Mouse (Mus musculus) adrenal gland, adult (tissue): ENCODE measurements around the gene E2f6.

Source experiments
- DNase-seq, 2 experiments: peaks; one replicate each; pipeline ENCODE4 v3.0.0; 2022 to 2023; ENCODE audit warnings: low spot score in 1 of 2; ENCODE audit not compliant: inconsistent age in 2 of 2

The E2f6 gene

DNA sequence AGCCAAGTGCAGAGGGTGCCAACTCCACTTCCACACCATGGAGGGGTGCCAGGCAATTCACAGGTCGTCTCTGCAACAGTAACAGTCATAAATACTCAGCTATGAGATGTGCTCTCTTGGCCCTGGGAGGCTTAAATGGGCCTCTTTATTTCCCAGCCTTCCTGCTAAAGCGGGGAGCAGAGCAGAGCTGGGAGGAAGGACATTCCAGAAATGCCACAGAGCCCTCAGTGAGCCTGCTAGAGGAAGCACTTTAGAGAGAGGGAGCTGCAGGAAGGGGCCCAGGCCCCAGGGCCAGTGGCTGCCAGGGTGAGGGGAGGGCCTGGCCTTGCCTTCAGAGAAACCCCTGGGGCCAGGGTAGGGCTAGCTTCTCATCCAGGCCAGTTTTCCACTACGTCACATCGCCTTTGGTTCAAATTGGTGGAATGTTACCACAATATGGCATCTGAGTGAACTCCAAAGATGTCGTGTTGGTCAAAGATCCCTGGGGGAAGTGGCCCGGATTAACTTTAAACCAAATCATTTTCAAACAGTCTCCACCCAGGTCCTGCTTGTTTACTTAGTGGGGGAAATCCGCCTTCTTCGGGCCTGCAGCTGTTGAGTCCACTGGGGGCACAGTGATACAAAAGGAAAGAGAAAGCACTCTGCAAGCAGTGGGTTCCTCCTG, 59.8 kb downstream of the E2f6 start:
- peak; percentile 52 to 88 for DNase-seq

DNA sequence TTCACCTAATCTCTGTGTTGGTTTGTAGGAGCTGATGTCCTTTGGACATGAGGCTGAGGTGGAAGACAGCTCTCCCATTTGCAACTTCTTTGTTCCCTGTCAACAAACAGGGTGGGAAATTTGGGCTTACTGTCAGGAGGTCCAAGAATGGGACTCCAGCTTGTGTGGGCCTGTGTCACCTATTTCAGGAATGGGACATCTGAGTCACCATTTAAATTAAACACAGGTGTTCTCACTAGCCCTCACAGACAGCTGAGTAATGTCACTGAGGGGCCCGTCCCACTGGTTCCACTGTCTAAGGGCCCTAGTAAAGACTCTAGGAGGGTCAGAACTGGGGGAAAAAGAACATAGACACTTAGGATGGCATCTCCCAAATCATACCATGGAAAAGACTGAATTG, 61.2 kb downstream of the E2f6 start:
- no peak for DNase-seq

DNA sequence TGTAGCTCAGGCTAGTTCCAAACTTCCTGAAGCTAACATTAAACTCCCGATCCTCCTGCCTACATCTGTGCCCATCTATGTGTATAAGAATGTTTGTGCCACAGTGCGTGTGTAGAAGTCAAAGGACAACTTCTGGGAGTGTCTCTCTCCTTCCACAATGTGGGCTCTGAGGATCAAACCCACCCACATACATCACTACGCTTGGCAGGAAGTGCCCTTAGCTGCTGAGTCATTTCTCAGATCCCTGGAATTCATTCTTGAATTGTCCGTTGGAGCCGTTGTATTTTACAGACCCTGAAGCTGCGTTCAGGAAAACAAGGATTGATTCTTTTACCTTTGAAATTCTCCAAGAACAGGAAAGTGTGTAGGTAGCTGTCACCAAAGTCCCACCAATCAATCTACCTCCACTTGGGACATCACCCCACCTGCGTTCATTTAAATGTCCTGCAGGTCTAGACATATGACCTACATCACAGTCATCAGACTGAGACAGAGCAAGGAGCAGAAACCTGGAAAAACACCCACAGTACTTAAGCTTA, 62.2 kb downstream of the E2f6 start:
- peak in 1 of 2 experiments; percentile 59 for DNase-seq

DNA sequence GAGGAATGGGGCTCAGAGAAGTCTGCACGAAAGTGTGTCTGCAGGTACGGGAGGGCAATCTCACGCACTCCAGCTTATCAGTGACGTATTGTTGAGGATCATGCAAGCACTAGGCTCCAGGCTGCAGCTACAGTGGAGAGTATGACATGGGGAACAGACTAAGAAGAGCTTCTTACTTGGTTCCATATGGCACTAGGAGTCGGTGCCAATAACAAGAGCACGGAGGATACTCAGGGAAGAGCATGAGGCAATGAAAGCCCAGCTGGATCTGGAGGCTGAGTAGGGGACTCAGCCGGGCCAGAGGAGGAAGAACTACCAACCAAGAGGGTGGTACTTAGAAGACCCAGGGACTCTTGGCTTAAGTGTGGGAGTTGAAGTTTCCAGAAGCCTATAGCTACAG, 62.8 kb downstream of the E2f6 start:
- DNase-seq, result peak in 1 of 2 experiments; percentile 43

DNA sequence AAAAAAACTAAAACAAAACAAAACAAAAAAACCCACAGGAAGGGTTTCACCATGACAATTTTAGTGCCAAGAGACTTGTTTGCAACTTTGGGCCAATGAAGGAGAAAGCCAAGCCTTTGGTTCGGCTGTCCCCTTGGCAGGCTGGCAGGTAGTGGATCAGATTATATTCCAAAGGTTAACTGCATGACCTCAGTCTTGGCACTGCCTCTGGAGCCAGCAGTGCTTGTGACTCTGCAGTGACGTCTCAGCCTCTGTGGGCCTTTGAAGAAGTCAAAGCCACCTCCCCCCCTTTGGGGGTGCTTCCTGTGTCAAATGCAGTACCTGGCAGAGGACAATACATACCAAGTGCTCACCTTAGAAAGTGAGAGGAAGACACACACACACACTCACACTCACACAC, 63.3 kb downstream of the E2f6 start:
- DNase-seq, result peak; percentile 82 to 91

DNA sequence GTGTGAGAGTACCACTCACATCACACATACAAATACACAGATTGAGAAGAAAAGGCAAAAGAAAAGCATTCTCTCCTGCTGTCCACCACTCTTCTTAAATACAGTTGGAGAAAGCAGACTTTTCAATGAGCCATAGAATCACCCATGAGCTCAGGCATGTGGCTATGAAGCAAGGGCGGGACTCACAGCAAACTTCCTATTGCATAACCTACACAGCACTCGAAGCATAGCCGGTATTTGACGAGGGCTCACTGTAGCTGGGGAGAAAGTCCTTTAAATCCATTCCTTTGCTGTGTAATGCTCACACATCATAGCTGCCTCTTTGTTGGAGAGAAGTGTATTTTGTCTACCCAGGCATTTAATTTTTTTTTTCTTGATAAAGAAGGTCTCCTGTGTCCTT, 64.5 kb downstream of the E2f6 start:
- DNase-seq, result peak in 1 of 2 experiments; percentile 61

DNA sequence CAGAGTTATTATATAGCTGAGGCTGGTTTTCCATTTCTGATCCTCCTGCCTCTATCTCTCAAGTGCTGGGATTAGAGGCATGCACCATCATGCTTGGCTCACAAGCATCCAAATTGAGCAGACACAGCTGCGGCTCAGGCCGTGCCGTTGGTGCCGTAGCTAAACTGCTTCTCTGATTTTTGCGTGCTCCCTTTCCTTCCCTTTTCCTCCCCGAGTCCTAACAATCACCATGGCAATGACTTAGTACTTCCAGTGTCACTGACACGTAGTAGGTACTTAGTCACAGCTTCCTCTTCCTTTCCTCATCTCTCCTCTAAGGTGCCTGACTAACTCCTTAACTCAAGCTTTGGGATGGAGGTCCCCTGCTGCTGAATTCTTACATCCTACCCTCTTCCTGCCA, 64.9 kb downstream of the E2f6 start:
- peak in 1 of 2 experiments; percentile 39 for DNase-seq

DNA sequence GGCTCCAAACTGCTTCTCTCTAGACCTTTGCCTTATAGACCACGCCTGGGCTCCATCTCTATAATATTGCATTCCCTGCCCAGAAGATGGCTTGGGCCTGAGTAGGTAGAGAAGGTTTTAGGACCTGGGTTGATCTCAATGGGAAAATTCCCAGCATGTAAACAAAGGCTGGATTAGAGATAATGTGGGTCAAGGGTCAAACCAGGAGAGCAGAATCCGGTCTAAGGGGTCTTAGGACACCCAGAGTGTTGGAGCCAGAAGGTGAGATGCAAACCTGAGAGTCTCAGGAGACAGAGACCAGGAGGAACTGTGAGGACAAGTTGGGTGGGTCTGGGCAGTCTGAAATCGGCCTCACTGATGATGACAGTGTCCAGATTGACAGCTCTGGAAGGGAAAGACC, 65.9 kb downstream of the E2f6 start:
- no peak for DNase-seq

DNA sequence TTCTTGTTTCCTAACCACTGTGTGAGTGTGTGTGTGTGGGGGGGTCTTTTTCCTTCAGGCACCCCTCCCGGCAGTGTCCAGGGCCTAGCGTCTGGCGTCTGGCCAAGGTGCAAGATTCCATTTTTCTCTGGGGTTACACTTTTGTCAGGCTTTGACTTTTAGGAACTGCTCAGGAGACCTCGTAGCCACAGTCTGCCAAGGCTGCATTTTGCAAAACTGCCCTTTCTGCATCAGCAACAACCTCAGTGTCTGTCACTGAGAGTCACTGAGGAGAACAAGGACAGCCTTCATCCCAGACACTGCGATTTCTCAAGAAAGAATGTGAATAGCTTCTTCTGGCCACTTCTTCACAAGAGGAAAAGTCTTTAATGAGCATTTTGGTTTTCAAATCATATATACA, 66.4 kb downstream of the E2f6 start:
- peak; percentile 71 to 90 for DNase-seq

DNA sequence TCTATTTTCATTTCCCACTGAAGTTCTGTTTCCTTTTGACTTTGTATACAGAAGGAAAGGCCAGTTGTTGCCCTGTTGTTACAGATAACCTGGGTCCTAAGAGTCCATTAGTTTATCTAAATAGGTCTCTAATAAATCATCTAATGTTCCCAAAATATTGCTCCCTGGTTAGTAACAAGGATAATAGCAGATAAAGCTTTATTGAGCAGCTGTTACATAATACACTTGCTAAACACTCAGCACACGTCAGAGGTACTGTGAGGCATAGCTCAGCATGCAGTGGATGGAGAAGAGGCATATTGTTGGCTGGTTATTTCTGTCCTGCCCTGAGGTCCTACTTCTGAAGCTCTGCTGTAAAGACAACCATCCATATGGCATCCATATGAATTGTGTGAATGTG, 66.9 kb downstream of the E2f6 start:
- DNase-seq, result peak in 1 of 2 experiments; percentile 79

DNA sequence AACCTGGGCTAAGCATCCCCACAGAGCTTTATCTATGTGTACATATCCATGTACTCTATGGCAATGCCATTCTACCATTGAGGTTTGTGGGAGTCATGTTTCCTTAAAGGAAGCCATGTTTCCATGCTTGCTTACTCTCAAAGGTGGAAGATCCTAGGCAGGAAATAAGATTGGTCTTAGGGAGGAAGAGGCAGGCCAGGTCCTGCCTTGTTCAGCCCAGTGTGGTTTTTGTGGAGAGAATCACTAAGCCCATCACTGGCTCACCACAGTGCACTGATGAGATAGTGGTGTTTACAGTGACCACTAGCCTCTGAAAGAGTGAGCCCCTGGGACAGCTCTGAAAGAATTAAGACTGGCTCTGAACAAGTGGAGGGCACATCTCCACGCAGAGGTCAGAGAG, 68.6 kb downstream of the E2f6 start:
- DNase-seq, result no peak

DNA sequence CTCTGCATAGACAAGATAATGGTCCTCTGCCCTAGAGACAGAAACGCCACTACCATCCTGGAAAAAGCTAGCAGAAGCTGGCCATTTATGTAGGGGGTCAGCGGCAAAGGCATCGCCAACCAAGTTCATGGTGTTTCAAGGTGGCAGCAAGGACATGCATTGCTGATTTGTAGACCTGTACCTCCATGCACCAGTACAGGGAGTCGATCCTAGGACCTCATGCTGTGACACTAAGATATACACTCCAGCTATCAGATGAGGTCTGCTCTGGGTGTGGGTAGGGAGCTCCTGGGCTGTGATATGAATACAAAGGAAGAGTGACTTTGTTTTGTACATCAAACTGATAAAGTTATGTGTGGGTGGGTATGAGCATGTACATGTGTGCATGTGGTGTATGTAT, 69.3 kb downstream of the E2f6 start:
- no peak for DNase-seq

DNA sequence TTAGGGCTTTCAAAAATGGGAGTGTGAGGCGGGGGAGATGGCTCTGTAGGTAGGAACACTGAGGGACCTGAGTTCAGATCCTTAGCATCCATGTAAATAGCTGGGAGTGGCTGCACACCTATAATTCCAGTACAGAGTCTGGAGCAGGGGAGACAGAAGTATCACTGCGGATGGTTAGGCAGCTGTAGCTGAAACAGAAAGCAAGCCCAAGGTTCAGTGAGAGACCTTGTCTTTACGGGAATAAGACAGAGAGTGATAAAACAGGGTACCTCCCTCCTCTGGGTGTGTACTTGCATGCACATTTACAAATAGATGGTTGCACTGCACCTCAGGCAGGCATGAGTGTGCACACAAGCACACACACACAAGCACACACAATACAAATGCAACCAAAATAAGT, 71.7 kb downstream of the E2f6 start:
- peak in 1 of 2 experiments; percentile 81 for DNase-seq

DNA sequence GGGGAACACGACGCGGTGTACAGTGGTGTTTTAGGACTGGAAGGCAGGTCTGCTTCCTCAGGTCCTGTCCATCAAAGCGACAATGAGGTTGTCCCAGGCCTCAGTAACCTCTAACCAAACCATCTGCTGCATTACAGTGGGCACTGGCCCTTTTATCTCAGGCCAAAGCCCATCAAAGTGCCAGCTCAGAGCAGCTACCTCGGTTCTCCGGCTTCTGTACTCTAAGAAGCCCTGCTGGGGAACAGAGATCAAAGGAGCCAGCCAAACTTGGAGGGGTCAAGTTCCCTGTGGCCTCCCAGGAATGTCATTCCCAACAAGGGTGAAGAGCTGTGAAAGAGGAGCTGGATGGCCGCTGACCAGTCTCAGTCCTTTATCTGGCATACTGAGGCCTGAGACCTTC, 72.3 kb downstream of the E2f6 start:
- peak; percentile 67 to 83 for DNase-seq

DNA sequence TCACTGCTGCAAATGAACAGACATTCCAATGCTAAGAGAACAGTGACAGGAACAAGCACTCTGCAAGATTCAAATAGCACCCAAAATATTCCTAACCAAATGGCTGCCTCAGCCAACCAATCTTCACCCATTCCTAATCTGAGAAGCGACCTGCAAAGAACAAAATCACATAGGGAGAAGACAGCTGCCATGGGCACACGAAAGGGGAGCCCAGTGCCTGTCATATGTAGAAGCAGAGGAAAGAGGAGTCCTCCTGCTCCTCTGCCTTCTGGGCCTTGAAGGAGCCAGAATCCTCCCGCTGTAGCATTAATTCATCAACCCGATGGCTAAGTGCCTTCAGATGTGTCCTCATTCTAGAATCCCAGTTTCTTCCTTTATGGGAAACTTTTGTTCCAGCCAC, 73.8 kb downstream of the E2f6 start:
- DNase-seq, result no peak

DNA sequence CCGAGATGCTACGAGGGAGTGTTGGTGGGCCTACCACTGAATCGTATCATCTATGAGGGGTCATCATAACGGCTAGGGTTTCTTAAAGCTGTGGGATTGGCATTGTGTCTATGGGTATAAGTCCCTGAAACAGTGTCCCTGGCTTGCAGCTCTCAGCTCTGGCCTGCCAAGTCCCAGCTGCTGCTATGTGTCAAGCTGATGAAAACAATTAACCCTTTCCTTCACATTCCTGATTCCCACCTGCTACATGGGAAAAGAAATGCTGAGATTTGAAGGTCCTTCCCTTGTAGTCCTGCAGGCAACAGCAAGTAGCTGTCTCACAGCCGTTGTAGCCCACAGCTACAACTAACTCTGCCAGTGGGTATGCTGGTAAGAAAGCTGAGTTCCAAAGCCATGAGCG, 75.6 kb downstream of the E2f6 start:
- no peak for DNase-seq
